Mouse (Mus musculus) naive thymus-derived CD4-positive, alpha-beta T cell, adult 5 months (primary cell): Measurements from ENCODE around the gene Limch1. TPM values are rescaled to one million over a fixed set of nuclear protein-coding genes. Genes with fewer than 3 reads are reported as not detected.

Experiments
- polyA plus RNA-seq: library from polyadenylated mRNA; unstranded; fragments of 100-300 nt; shearing (Covaris generic); gene quantifications from one replicate; pipeline ENCODE4 v1.2.1, GENCODE M21; 2017

Limch1 gene
- polyA plus RNA-seq, result not detected

GRCm38 (mm10) chr5:66745390-66745995 lies at the start of gene Limch1:
Gene Limch1, plus strand, starts transcription at chr5:66745827.

GRCm38 (mm10) chr5:67098733-67099323 lies 353.2 kb downstream of the Limch1 start, which contains the start of gene Phox2b:
Gene Phox2b, minus strand, starts transcription at chr5:67099301.

Other genes starting within 250 kb of the Limch1 start
- gene Apbb2, start 127.0 kb upstream of the Limch1 start, polyA plus RNA-seq, result 6.7 TPM
- gene Uchl1, start 69.7 kb upstream of the Limch1 start, polyA plus RNA-seq, result not detected